Mouse (Mus musculus) 3T3-L1 (cell line): ENCODE data around the gene Gm12886.

Source experiments
- DNase-seq: peaks from one replicate; pipeline ENCODE4 v3.0.0-alpha.2; 2015; ENCODE audit warnings: low read depth, low spot score

Gm12886 gene

DNA sequence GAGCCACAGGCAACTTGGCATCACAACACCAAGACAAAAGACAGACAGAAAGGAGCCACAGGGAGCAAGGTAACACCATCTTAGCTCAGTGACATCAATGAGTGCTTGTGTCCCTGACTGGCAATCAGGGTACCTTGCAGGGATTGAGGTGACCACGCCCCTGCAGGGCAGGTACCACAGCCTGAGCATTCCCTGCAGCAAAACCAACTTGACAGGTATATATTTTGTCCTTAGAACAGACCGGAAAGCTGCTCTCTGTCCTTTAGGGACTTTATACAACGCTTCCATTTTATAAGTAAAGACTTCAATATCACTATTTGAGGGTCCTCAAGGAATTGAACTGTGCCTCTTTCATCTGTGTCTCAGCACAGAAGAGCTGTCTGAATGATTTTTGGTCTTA lies at the start of gene Gm12886:
Gm12886 (minus strand) TSS at position 101 of the 400 bp plus-strand sequence.
- DNase-seq: no peak
